Mouse (Mus musculus): ENCODE results near the gene Hacd3. TPM values are rescaled to one million over a fixed set of nuclear protein-coding genes. Genes with fewer than 3 reads are reported as not detected.

The Hacd3 gene
- polyA plus RNA-seq, 1 experiment from 2014 or later, result 105 TPM

Small RNAs within 50 kb of the gene (microRNA-seq; reads per million reads assigned to microRNA genes)
- not detected for gene Gm25640

Other genes starting within 250 kb of the Hacd3 start
- 5.3 and 7.9 TPM in 2 replicates for gene Dennd4a, start 210.4 kb downstream of the Hacd3 start, polyA plus RNA-seq (2016; fragmentation: Nextera tagmentation; extraction: Ambion mirVana)
- gene Slc24a1, start 70.1 kb downstream of the Hacd3 start, polyA plus RNA-seq (2016; fragmentation: Nextera tagmentation; extraction: Ambion mirVana), result 0.06 TPM in 1 of 2 replicates, not detected in the other
- gene Ints14, start 60.8 kb downstream of the Hacd3 start, polyA plus RNA-seq (2016; fragmentation: Nextera tagmentation; extraction: Ambion mirVana), result 74.8 and 78.4 TPM in 2 replicates
- gene Dpp8, start 10.7 kb upstream of the Hacd3 start, polyA plus RNA-seq (2016; fragmentation: Nextera tagmentation; extraction: Ambion mirVana), result 36.7 and 43.3 TPM in 2 replicates
- gene Igdcc4, start 79.8 kb upstream of the Hacd3 start, polyA plus RNA-seq (2016; fragmentation: Nextera tagmentation; extraction: Ambion mirVana), result 11.1 and 11.2 TPM in 2 replicates
- gene Igdcc3, start 119.5 kb upstream of the Hacd3 start, polyA plus RNA-seq (2016; fragmentation: Nextera tagmentation; extraction: Ambion mirVana), result 230 and 420 TPM in 2 replicates
- 8.7 and 9.0 TPM in 2 replicates for gene Parp16, start 173.7 kb upstream of the Hacd3 start, polyA plus RNA-seq (2016; fragmentation: Nextera tagmentation; extraction: Ambion mirVana)
- 0.05 and 0.06 TPM in 2 replicates for gene Cilp, start 243.5 kb upstream of the Hacd3 start, polyA plus RNA-seq (2016; fragmentation: Nextera tagmentation; extraction: Ambion mirVana)